Mouse (Mus musculus): ENCODE data around the gene Preb. TPM values are rescaled to one million over a fixed set of nuclear protein-coding genes. Genes with fewer than 3 reads are reported as not detected.

Gene Preb
- total RNA-seq, 1 experiment from 2014 or later: 131 TPM

DNA sequence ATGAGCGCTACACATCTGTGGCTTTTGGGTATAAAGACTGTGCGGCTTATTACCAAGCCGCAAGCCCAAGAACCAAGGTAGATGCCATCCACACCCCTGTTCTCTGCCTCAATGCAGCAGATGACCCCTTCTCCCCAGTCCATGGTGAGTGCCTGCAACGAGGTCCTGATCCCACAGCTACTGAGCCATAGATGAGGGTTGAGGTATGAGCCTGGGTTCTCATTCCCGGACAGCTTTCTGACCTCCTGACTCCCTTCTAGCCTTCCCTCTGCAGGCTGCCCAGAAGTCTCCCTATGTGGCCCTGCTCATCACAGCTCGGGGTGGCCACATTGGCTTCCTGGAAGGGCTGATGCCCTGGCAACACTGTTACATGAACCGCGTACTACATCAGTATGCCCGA, 5.6 kb downstream of the Preb start:
- no peak for DNase-seq

DNA sequence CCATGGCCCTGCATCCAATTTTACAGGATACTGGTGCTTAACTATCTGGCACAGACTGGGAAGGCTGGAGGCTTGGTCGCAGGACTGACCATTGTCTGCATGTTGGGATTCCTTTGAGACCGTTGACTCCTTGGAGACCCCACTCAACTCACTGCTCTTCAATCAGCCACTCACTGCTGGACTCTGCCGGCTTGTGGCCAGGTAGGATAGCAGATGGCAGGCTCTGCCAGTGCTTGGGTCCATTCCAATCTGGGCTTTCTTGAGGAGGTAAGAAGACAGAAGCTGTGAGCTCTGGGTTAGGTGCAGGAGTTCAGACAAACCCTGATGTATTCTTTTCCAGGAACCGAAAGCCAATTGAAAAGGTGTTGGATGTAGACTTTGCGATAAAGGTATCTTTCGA, 6.1 kb downstream of the Preb start:
- DNase-seq: no peak

- DNase-seq: no peak
These were observed 7.6 kb downstream of the Preb start for GRCm38 (mm10) chr5:30952551-30952950.

GRCm38 (mm10) chr5:30951706-30952105, 8.5 kb downstream of the Preb start:
- no peak for DNase-seq

DNA sequence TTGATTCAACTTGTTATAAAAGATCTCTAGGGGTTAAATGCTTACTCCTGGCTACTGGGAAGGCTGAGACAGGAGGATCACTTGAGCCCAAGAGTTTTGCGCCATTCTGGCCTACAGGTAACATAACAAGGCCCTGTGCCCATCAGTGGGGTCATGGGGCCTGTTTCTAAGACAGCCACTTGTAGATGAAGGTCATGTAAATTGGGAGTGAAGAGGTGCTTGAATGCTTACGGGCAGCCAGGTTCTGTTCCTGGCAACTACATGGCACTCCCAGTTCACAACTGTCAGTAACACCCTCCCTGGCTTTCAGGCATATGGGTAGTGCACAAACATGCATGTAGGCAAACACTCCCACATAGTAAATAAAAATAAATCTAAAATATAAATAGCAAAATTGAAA, 9.2 kb downstream of the Preb start:
- no peak for DNase-seq

- no peak for DNase-seq
These were observed 9.7 kb downstream of the Preb start for GRCm38 (mm10) chr5:30950451-30950850.

DNA sequence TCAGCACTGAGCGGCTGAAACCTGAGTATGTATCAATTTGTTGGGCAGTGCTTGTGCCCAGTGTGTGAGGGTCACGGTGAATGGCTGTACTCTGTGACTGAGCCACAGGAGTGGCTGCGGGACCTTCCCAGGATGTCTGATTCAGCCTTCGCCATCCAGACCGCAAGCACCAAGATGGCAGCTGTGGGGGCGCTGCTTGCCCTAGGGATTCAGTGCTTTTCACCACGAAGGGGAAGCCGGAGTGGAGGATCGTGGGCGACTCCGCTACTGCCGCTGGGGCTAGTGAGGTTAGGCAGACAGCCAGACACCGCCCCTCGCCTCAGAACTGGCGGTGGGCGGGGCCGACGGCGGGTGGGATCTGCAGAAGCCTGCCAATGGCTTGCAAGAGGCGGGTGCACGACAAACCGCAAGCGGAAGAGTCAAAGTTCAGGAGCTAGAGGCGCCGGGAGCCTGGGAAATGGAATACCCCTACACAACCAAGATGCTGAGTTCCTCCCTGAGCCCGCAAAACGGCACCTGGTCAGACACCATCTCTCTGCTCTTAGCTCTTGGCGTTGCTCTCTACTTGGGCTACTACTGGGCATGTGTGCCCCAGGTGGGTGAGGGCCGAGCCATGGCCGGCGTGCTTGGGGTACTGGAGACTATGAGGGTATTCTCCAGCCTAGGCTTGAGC, 10.4 kb downstream of the Preb start:
- DNase-seq: peak; percentile 94

GRCm38 (mm10) chr5:30948620-30949019, 11.5 kb downstream of the Preb start:
- DNase-seq: no peak

- DNase-seq: peak; percentile 77
These were observed 15.0 kb downstream of the Preb start, which contains the start of gene Cgref1 for GRCm38 (mm10) chr5:30944956-30945781. TSS of gene Cgref1 (minus strand) at chr5:30945591.

GRCm38 (mm10) chr5:30944344-30944743, 15.8 kb downstream of the Preb start:
- no peak for DNase-seq

DNA sequence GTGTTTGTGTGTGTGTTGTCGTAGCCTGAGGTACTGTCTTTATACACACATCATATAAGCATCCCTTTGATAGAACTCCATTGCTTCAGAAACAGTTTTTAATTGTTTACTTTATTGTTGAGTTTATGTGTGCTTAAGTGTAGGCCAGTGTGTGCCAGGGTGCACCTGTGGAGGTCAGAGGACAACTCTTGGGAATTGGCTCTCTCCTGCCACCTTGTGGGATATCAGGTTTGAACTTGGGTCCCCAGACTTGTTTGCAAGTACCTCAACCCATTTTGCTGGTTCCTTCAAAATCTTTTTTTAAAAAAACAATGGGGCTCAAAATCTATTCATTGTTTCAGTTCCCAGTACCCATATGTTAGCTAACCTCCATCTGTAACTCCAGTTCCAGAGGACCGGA, 17.2 kb downstream of the Preb start:
- DNase-seq: no peak

GRCm38 (mm10) chr5:30934725-30935461, 25.3 kb downstream of the Preb start:
- DNase-seq: no peak

GRCm38 (mm10) chr5:30933705-30934104, 26.5 kb downstream of the Preb start:
- no peak for DNase-seq

DNA sequence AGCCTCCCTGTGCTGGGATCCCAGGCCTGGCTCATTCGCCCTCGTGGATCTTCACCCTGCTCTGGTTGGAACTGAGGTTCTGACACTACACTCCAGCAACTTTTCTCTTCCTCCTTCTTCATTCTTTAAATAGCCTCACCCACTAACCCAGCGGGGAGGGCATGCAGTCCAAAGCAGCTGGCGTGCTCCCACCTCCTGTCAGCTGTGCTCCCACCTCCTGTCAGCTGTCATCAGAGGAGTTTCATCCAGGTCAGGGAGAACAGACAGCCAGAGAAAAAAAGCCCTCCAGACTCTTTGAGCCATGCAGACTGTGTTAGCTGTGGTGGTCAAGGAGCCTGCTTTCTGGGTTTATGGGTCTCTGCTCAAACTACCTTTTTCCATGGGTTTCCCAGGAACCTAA, 28.8 kb downstream of the Preb start:
- no peak for DNase-seq

GRCm38 (mm10) chr5:30930846-30931245, 29.3 kb downstream of the Preb start:
- DNase-seq: no peak

DNA sequence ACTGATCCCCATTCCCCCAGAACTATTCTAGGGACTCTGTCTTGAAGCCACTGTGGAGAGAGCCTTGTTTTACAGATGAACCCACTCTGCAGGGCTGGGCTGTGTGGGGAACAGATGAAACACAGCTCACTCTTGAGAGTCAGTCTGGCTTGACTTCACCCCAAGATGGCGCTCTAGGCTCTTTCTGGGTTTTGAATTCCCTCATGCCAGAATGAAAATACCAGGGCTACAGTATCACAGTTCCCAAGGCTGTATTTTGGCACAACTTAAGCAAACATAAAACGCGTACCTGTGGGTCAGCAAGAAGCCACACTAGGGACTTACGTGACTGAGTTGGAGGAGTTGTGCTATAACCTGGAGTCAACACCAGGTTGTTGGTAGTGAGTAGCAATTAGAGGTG, 30.0 kb downstream of the Preb start:
- DNase-seq: peak; percentile 73

DNA sequence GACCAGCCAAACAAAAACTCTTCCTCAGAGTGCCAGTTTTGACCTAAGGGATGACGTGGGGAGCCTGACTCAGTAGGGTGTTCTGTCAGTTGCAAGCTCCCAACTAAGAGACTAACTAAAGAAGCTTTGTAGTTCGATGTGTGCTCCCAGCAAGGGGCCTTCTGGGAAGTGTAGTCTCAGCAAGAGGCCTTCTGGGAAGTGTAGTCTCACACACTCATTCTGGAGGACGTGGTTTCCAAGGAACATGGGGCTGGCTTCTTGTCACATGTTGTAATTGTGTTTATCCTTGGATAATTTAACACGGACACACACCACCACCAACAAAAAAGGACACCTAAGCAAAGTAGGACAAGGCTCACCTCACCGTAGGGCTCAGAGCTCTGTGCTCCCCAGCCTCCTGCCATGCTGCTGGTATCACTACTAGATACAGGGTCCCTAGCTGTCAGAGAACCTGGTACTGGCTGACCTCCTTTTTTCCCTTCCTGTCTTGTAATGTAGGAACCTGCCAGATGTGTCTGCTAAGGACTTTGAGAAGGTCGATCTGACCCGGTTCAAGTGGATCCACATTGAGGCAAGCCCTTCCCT, 32.1 kb downstream of the Preb start:
- no peak for DNase-seq

- DNase-seq: no peak
These were observed 34.1 kb downstream of the Preb start for GRCm38 (mm10) chr5:30926073-30926472.

GRCm38 (mm10) chr5:30925217-30925616, 34.9 kb downstream of the Preb start:
- DNase-seq: no peak

GRCm38 (mm10) chr5:30924614-30925013, 35.5 kb downstream of the Preb start:
- no peak for DNase-seq

DNA sequence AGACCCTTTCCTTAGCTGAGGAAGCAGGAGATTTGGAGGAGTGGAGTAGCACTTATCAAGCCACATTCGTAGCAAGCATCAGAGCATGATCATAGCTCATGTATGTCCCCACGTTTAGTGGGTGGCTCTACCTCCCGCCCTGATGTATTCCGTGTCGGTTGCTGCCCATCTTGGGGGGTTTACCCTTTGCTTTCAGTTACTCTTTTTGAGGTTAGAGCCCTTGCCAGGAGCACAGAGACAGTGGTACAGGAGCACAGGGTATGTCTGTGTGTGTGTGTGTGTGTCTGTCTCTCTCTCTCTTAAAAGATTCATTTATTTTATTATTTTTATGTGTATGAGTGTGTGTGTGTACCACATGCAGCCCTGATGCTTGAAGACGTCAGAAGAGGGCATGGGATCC, 37.0 kb downstream of the Preb start:
- no peak for DNase-seq

DNA sequence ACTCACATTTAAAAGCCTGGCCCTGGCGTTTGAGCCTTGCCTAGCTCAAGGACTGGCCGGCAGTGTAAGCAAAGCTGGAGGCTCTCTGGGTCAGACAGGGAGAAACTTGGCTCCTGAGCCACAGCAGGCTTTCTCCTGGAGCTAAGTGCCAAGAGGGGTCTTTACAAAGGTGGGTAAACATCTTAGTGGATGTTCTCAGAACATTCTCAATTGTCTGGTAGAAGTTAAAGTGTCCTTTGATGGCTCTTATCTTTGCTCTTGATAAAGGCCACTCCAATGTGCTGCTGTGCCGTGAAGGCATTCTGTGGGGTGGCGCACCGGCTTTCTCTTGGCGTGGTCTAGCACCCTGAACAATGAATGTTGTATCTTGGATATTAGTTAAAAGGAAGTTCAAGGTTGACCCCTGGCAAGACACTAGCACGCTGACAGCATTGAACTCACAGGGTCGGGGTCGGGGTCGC, 37.5 kb downstream of the Preb start:
- DNase-seq: no peak

Measured in adrenal gland, postnatal 25 days (tissue).